Mouse (Mus musculus): ENCODE data around the gene Ankrd50. TPM values are rescaled to one million over a fixed set of nuclear protein-coding genes. Genes with fewer than 3 reads are reported as not detected.

Gene Ankrd50
- polyA plus RNA-seq, 1 experiment from 2014 or later = 19.0 TPM

- no peak for ATAC-seq (ENCODE audit: insufficient number of reproducible peaks, insufficient read depth, low FRiP score, low read depth)
- Histone ChIP-seq H3K4me3 (ENCODE audit: control insufficient read depth in 1 of 2, insufficient read depth in 1 of 2, low read depth in 1 of 2, low read length in 2 of 2) (no peak overlapping the region), H3K4me1 (ENCODE audit: control insufficient read depth in 2 of 2, insufficient read depth in 2 of 2, low read length in 2 of 2) (no peaks in the 10 kb centered on the region), H3K4me2 (ENCODE audit: low read length) (no peak overlapping the region), H3K9me3 (ENCODE audit: control insufficient read depth, low read length) (no peaks in the 10 kb centered on the region), H3K36me3 (ENCODE audit: control insufficient read depth, insufficient read depth, low read length) (peaks cover 12% of the 10 kb centered on the region), H3K27me3 (ENCODE audit: control insufficient read depth, insufficient read depth, low read length) (no peaks in the 10 kb centered on the region), H3K9ac (ENCODE audit: low read length) (no peak overlapping the region), H3K27ac (replicated peaks in 1 of 2; ENCODE audit: control insufficient read depth in 1 of 2, insufficient read depth in 1 of 2, low read depth in 2 of 2, low read length in 2 of 2) (no peak overlapping the region)
- 82% methylated on average over 9 of the region's 9 CpGs for WGBS
Observed at GRCm38 (mm10) chr3:38446586-38446985, 38.1 kb downstream of the Ankrd50 start.

DNA sequence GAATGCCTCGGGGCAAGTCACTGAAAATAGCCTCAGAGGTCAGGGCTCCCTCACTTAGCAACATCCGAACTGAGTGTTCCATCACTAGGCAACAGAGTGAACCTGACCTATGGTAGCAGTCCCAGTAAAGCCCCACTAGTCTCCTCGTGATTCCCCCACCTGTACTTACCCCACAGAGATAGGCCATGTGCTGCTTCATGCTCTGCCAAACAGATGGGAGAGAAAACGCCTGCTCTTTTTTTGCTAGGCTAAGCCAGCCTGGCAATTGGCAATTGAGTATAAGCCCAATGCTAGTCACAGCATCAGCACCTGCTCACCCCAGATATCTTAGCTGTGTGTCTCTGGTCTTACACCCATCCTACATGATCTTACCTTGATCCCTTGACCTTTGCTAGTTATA, 40.8 kb downstream of the Ankrd50 start:
- Histone ChIP-seq H3K36me3 (ENCODE audit: control insufficient read depth, insufficient read depth, low read length) (no peaks in the 10 kb centered on the region), H3K4me1 (ENCODE audit: control insufficient read depth in 2 of 2, insufficient read depth in 2 of 2, low read length in 2 of 2) (no peaks in the 10 kb centered on the region), H3K9ac (ENCODE audit: low read length) (no peak overlapping the region), H3K27ac (replicated peaks in 1 of 2; ENCODE audit: control insufficient read depth in 1 of 2, insufficient read depth in 1 of 2, low read depth in 2 of 2, low read length in 2 of 2) (no peak overlapping the region), H3K4me2 (ENCODE audit: low read length) (no peak overlapping the region), H3K9me3 (ENCODE audit: control insufficient read depth, low read length) (no peaks in the 10 kb centered on the region), H3K27me3 (ENCODE audit: control insufficient read depth, insufficient read depth, low read length) (no peaks in the 10 kb centered on the region), H3K4me3 (ENCODE audit: control insufficient read depth in 1 of 2, insufficient read depth in 1 of 2, low read depth in 1 of 2, low read length in 2 of 2) (no peak overlapping the region)
- 47% methylated on average over 4 of the region's 4 CpGs for WGBS
- no peak for ATAC-seq (ENCODE audit: insufficient number of reproducible peaks, insufficient read depth, low FRiP score, low read depth)

- no peaks in the 10 kb centered on the region for H3K9me3 ChIP-seq (ENCODE audit: control insufficient read depth, low read length)
- no peak overlapping the region for H3K9ac ChIP-seq (ENCODE audit: low read length)
- no peak overlapping the region for H3K27ac ChIP-seq (replicated peaks in 1 of 2; ENCODE audit: control insufficient read depth in 1 of 2, insufficient read depth in 1 of 2, low read depth in 2 of 2, low read length in 2 of 2)
- no peaks in the 10 kb centered on the region for H3K36me3 ChIP-seq (ENCODE audit: control insufficient read depth, insufficient read depth, low read length)
- 82% methylated on average over 7 of the region's 7 CpGs for WGBS
- H3K4me1 ChIP-seq (ENCODE audit: control insufficient read depth in 2 of 2, insufficient read depth in 2 of 2, low read length in 2 of 2) = no peaks in the 10 kb centered on the region
- no peaks in the 10 kb centered on the region for H3K27me3 ChIP-seq (ENCODE audit: control insufficient read depth, insufficient read depth, low read length)
- ATAC-seq (ENCODE audit: insufficient number of reproducible peaks, insufficient read depth, low FRiP score, low read depth) = no peak
- H3K4me2 ChIP-seq (ENCODE audit: low read length) = no peak overlapping the region
- H3K4me3 ChIP-seq (ENCODE audit: control insufficient read depth in 1 of 2, insufficient read depth in 1 of 2, low read depth in 1 of 2, low read length in 2 of 2) = no peak overlapping the region
Observed at GRCm38 (mm10) chr3:38440564-38440991, 44.1 kb downstream of the Ankrd50 start.

- no peak overlapping the region for H3K4me3 ChIP-seq (ENCODE audit: control insufficient read depth in 1 of 2, insufficient read depth in 1 of 2, low read depth in 1 of 2, low read length in 2 of 2)
- H3K4me2 ChIP-seq (ENCODE audit: low read length) = no peak overlapping the region
- peaks cover 3 to 6% of the 10 kb centered on the region in 2 experiments; a peak in 2 of 4 replicates for H3K4me1 ChIP-seq (ENCODE audit: control insufficient read depth in 2 of 2, insufficient read depth in 2 of 2, low read length in 2 of 2)
- H3K9ac ChIP-seq (ENCODE audit: low read length) = no peak overlapping the region
- no peaks in the 10 kb centered on the region for H3K36me3 ChIP-seq (ENCODE audit: control insufficient read depth, insufficient read depth, low read length)
- no peaks in the 10 kb centered on the region for H3K9me3 ChIP-seq (ENCODE audit: control insufficient read depth, low read length)
- no peaks in the 10 kb centered on the region for H3K27me3 ChIP-seq (ENCODE audit: control insufficient read depth, insufficient read depth, low read length)
- no peak for ATAC-seq (ENCODE audit: insufficient number of reproducible peaks, insufficient read depth, low FRiP score, low read depth)
- H3K27ac ChIP-seq (replicated peaks in 1 of 2; ENCODE audit: control insufficient read depth in 1 of 2, insufficient read depth in 1 of 2, low read depth in 2 of 2, low read length in 2 of 2) = no peak overlapping the region
- 93% methylated on average over 3 of the region's 3 CpGs for WGBS
Observed at GRCm38 (mm10) chr3:38436596-38436995, 48.0 kb downstream of the Ankrd50 start.

DNA sequence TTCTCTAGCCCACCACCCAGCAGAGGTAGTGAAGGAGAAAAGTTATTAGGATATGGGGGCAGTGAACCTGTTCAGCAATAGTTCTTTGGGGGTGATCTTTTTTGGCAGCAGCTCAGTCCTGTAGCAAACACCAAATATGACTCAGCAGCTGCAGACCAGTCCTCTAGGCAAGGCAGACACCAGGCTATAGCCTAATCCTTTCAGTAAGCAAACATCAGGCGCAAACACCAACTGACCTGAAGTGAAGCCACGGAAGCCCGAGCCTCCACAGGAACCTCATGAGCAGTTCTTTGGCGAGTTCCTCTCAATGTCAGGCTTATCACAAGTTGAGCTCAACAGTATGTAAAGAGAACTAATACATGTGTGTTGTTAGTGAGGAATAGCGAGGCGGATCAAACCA, 48.8 kb downstream of the Ankrd50 start:
- Histone ChIP-seq H3K9me3 (ENCODE audit: control insufficient read depth, low read length) (no peaks in the 10 kb centered on the region), H3K27ac (replicated peaks in 1 of 2; ENCODE audit: control insufficient read depth in 1 of 2, insufficient read depth in 1 of 2, low read depth in 2 of 2, low read length in 2 of 2) (no peak overlapping the region), H3K9ac (ENCODE audit: low read length) (no peak overlapping the region), H3K4me1 (ENCODE audit: control insufficient read depth in 2 of 2, insufficient read depth in 2 of 2, low read length in 2 of 2) (peaks cover 3 to 6% of the 10 kb centered on the region in 2 experiments; a peak in 2 of 4 replicates), H3K36me3 (ENCODE audit: control insufficient read depth, insufficient read depth, low read length) (no peaks in the 10 kb centered on the region), H3K4me3 (ENCODE audit: control insufficient read depth in 1 of 2, insufficient read depth in 1 of 2, low read depth in 1 of 2, low read length in 2 of 2) (no peak overlapping the region), H3K4me2 (ENCODE audit: low read length) (no peak overlapping the region), H3K27me3 (ENCODE audit: control insufficient read depth, insufficient read depth, low read length) (no peaks in the 10 kb centered on the region)
- 78% methylated on average over 6 of the region's 6 CpGs for WGBS
- no peak for ATAC-seq (ENCODE audit: insufficient number of reproducible peaks, insufficient read depth, low FRiP score, low read depth)

DNA sequence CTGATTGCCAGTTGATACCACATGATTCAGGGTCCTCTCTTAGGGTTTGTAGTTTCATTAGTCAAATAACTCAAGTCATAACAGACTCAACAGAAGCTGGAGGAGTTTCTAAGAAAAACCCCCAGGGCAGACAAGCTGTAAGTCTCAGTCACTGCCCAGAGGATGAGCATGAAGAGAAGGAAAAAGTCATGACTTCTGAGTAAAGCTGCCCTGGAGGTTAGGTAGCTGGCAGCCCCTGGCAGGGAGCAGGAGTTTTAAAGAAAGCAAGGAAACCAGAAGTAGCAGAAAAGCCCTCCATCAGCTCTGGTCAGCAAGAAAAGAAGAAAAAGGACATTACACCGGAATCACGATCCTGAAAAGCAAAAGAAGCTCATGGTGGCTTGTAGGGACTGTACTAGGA, 50.2 kb downstream of the Ankrd50 start:
- Histone ChIP-seq H3K4me3 (ENCODE audit: control insufficient read depth in 1 of 2, insufficient read depth in 1 of 2, low read depth in 1 of 2, low read length in 2 of 2) (no peak overlapping the region), H3K27me3 (ENCODE audit: control insufficient read depth, insufficient read depth, low read length) (no peaks in the 10 kb centered on the region), H3K4me1 (ENCODE audit: control insufficient read depth in 2 of 2, insufficient read depth in 2 of 2, low read length in 2 of 2) (peaks cover 3 to 6% of the 10 kb centered on the region in 2 experiments; a peak in 2 of 4 replicates), H3K4me2 (ENCODE audit: low read length) (no peak overlapping the region), H3K36me3 (ENCODE audit: control insufficient read depth, insufficient read depth, low read length) (no peaks in the 10 kb centered on the region), H3K27ac (replicated peaks in 1 of 2; ENCODE audit: control insufficient read depth in 1 of 2, insufficient read depth in 1 of 2, low read depth in 2 of 2, low read length in 2 of 2) (no peak overlapping the region), H3K9me3 (ENCODE audit: control insufficient read depth, low read length) (no peaks in the 10 kb centered on the region), H3K9ac (ENCODE audit: low read length) (no peak overlapping the region)
- no peak for ATAC-seq (ENCODE audit: insufficient number of reproducible peaks, insufficient read depth, low FRiP score, low read depth)
- 92% methylated on average over 2 of the region's 2 CpGs for WGBS

- H3K9me3 ChIP-seq (ENCODE audit: control insufficient read depth, low read length) = no peaks in the 10 kb centered on the region
- 29% methylated on average over 11 of the region's 11 CpGs for WGBS
- H3K4me3 ChIP-seq (ENCODE audit: control insufficient read depth in 1 of 2, insufficient read depth in 1 of 2, low read depth in 1 of 2, low read length in 2 of 2) = no peak overlapping the region
- no peak overlapping the region for H3K4me2 ChIP-seq (ENCODE audit: low read length)
- no peaks in the 10 kb centered on the region for H3K36me3 ChIP-seq (ENCODE audit: control insufficient read depth, insufficient read depth, low read length)
- no peak overlapping the region for H3K9ac ChIP-seq (ENCODE audit: low read length)
- no peak overlapping the region for H3K27ac ChIP-seq (replicated peaks in 1 of 2; ENCODE audit: control insufficient read depth in 1 of 2, insufficient read depth in 1 of 2, low read depth in 2 of 2, low read length in 2 of 2)
- peaks cover 3 to 6% of the 10 kb centered on the region in 2 experiments; a peak in 2 of 4 replicates for H3K4me1 ChIP-seq (ENCODE audit: control insufficient read depth in 2 of 2, insufficient read depth in 2 of 2, low read length in 2 of 2)
- H3K27me3 ChIP-seq (ENCODE audit: control insufficient read depth, insufficient read depth, low read length) = no peaks in the 10 kb centered on the region
- no peak for ATAC-seq (ENCODE audit: insufficient number of reproducible peaks, insufficient read depth, low FRiP score, low read depth)
Observed at GRCm38 (mm10) chr3:38433495-38434464, 50.9 kb downstream of the Ankrd50 start.
